Mouse (Mus musculus) gastrocnemius, postnatal 4 days (tissue): ENCODE data around the gene Ahsg. TPM values are rescaled to one million over a fixed set of nuclear protein-coding genes. Genes with fewer than 3 reads are reported as not detected.

ENCODE experiments used
- DNase-seq, 2 experiments: peaks; one replicate each; pipeline ENCODE4 v3.0.0; 2021 to 2022; ENCODE audit warnings: low spot score in 2 of 2, mixed read lengths in 2 of 2
- long read RNA-seq, 2 experiments: library from polyadenylated mRNA; stranded (forward); transcript quantifications; one replicate each; pipeline ENCODE4 v2.0.0; 2021
- total RNA-seq, 2 experiments: library from RNA; stranded (reverse); gene quantifications; 2 replicates each; pipeline ENCODE4 v1.2.3; 2021

The Ahsg gene
- total RNA-seq = 10 to 100 TPM in 1 of 2 experiments, 1 to 10 TPM in 1; 5.0 to 62.3 TPM
- long read RNA-seq, experiment 1, partial matches to known transcripts = 2 of 2 reads
- long read RNA-seq, experiment 1, other reads (novel, unspliced or antisense) = 0 of 2 reads
- long read RNA-seq, experiment 2 = 0 reads

DNA sequence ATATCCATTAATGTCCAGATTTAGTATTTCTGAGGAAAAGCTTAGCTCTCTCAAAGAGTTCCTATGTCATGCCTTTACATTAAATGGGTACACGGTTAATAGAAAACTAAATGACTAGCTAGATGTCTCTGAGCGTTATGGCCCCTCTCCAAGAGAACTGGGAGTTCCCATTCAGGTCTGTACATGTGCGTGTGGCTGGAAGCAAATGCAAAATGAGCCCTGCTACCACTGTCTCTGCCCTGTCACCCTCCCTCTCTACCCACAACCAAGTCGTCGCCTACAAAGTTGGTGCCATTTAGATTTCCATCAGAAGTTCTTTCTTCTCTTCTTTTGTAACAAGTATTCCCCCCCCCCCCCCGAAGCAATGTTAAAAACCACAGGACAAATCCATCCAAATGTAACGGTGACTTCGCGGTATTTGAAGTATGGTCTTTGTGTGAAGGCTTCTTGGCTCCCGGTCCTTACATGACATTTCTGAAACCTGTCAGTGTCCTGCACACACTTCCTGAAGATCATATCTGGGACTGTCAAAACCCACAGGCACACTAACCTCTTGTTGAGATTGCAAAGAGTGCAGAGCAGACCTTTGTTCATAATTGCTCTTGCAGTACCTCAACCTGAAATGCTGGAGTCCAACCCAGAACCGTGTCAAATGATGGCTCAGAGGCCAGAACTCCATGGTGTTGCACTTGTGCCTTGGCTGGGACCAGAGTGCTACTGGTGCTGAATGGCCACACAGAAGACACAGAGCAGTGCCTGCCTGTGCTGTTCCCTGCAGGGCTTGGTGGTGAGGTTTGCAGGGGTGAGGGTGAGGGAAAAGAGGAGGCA lies at the start of gene Ahsg:
Gene Ahsg, plus strand, starts transcription at position 595 of the 828 bp plus-strand sequence.
- DNase-seq = no peak

DNA sequence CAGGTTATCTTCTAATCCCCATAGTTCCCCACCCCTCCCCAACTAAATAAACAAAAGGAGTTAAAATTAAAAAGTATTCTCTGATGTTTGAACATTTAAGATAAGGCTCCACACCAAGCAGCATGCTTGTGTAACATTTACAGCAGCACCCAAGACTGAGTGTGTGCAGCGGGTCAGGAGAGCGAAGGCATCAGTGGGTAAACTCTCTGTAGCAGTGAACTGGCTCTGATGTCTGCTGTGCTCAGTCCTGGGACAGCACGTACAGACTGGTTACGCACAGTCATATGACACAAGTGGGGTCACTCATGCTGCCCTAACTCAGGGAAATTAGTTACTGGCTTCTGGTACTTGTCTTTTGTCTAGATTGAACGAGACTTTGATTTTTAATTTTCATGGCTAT lies 48.2 kb upstream of the Ahsg start:
- no peak for DNase-seq

- peak; percentile 55 to 81 for DNase-seq
These were observed 46.8 kb upstream of the Ahsg start for GRCm38 (mm10) chr16:22844061-22844801.

- no peak for DNase-seq
These were observed 46.2 kb upstream of the Ahsg start for GRCm38 (mm10) chr16:22844834-22845233.

DNA sequence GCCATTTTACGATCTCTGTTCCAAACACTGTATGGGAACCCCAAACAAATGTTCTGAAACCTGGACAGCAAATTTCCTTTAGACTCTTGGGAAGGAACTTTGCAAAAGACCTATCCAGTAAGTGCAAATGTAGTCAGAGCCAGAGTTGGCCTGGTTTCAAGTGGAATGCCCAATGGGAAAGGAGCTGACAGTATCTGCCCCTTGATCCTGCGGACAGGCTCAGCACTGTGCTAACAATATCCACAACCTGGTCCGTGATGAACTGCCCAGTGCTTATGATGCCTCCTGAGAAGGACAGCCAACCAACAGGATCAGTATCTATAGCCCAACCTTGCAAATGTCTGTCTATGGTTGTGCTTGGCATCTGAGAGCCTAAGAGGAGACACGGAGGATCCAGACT lies 45.6 kb upstream of the Ahsg start:
- no peak for DNase-seq

DNA sequence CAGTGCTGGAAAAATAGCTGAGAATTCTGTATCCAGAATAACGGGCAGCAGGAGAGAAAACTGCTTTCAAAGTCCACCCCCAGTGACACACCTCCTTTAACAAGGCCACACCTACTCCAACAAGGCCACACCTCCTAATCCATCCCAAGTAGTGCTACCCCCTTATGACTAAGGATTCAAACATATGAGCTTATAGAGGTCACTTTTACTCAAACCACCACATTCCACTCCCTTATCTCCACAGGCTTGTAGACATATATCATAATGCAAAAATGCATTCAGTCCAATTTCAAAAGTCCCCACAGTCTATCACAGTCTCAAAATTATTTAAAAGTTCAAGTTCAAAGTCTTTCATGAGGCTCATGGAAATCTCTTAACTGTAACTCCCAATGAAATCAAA lies 43.4 kb upstream of the Ahsg start:
- DNase-seq = no peak

DNA sequence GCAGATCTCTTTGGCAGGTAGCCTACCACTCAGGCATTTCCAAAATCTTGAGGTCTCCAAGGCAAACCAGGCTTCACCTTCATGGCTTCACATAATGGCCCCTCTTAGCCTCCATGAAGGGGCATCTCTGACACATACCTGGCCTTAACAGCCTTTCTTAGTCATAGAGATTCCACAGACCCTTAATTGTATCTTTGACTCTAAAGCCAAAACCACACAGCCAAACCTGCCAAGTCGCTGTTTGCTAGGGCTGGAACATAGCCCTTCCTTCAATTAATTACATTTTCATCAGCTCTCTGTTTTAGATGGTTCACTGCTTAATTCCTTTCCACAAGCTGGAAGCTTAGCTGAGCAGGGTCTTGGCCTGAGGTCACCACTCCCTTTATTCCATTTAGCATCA lies 42.7 kb upstream of the Ahsg start:
- DNase-seq = no peak

DNA sequence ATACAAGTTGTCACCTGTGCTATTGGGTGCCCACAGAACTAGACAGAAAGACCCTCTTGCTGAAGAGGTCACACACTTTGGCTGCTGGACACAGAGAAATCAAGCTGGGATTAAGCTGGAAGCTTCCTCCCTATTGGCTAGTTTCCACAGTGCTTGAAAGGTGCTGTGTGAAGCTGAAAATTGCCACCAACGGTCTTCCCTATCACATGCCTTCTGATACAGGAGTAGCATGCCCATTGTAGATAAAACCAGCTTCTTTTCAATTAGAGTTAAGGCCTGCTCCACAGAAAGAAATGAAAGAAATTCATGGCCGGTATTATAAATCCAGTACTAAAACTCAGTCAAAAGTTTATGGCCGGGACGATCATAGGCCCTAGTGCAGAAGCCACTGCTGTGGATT lies 38.4 kb upstream of the Ahsg start:
- DNase-seq = no peak

DNA sequence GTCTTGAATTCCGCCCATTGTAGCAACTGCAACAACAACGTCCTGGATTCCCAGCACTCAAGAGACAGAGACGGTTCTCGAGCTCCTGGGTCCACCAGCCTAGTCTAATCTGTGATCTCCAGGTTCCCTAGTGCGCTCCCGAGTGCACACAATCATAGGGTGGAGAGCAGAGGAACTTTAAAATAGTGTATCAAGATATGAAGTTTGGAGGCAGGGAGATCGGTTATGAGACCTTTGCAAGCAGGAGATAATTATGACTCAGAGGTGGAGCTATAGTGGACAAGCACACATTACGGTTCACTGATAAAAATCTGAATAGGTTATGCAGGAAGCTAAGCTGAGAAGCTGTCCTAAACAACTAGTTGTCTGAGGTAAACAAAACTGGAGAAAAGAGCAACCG lies 34.3 kb upstream of the Ahsg start:
- no peak for DNase-seq

GRCm38 (mm10) chr16:22857431-22858113 lies 33.5 kb upstream of the Ahsg start, which contains the start of the genes Tbccd1 and Dnajb11:
TSS of gene Tbccd1 (minus strand) at chr16:22857669.
TSS of gene Dnajb11 (plus strand) at chr16:22857845.
- peak; percentile 96 to 98 for DNase-seq

GRCm38 (mm10) chr16:22872397-22872796 lies 18.7 kb upstream of the Ahsg start:
- no peak for DNase-seq

GRCm38 (mm10) chr16:22873369-22873768 lies 17.7 kb upstream of the Ahsg start:
- DNase-seq = no peak

DNA sequence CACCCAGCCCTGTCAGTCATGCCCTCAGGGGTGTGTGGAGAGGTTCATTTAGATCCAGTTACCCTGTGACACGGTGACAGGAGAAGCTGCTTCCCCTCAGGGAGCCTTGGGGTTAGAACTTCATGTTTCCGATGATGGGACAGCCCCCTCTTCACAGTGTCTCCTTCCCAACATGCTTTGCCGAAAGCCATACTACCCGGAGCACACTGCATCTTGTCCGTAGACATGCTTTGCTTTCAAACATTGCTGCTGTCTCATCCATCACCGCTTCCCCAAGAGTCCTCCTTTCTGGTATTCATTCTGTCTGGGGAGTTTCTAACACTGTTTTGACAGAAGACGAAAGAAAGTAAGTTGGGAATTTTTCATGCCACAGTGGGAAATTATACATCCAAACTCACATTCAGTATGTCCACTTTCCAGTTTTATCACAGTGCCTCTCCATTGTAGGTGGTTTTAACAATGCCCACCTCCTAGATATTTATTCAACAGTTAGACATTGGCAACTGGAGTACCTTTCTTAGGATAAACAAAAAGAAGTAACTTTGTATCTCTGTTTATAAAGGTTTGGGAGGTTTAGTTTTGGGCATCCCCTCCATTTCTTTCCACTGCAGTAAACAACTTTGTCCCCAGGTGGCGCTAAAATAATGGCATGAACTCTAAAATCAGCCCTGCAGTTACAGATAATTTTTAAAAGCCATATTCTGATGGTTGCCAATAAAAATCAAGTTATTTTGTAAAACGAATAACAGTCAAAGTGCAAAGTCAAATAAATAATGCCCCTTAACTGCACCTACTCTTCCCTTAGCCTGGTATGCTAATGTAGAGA lies 14.6 kb upstream of the Ahsg start:
- peak in 1 of 2 experiments; percentile 26 for DNase-seq

DNA sequence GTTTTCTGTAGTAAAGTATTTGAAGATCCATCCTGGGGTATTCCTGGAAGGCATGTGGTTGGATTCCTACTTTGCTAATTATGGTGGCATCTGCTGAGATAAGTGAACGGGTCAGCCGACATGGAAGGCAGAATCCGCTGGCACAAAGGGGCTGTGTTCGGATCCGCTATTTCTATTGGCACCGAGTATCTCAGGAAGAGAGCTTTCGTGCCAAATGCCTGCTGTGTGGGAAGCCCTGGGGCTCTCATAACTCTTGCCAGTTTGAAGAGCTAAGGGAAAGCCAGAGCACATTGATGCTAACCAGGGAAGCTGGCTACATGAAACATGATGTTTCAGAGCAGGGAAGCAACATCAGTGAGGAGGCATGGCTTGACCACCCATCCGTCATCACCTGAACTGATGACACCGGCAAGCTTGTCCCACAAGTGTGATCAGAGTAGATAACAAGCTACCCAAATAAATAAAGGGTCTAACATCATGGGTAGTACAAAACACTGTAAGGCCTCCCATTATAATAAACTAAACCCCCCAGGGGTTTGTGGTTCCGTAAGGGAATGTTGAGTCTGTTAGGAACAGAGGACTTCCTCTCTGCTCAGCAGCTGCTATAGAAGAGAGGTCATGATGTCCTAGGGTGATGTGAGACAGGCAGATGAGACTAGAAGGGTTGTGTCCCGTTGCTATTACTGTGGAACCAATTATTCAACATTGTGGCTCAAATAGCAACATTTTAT lies 13.3 kb upstream of the Ahsg start:
- no peak for DNase-seq

GRCm38 (mm10) chr16:22878716-22879115 lies 12.4 kb upstream of the Ahsg start:
- no peak for DNase-seq

DNA sequence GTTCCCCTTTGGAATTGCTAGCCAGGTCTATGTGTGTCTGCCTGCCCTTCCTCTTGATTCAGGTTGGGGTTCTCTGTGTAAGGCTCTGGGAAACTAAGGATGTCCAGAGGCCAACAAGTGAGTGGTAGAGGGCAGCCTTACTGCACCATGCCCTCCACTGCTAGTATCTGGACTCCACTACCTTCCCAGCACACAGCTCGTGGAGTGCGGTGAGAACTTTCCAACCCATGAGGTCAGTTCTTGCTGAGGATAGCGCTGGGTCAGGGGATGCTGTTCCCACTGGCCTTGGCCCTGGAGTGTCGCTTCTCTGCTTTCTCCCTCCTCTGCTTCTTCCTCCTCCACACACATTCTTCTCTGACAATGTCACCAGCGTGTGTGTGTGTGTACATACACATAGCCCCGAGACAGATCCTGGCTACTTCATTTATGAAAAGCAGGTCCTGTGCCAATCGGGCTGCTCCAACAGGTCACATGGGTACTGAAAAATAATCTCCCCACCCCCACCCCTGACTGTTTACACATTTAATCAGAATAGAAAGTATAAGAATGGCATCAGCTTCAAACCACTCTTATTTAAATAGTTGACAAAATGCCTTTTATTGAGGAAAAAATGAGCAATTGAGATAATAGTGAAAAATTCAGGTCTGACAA lies 11.0 kb upstream of the Ahsg start:
- DNase-seq = no peak

DNA sequence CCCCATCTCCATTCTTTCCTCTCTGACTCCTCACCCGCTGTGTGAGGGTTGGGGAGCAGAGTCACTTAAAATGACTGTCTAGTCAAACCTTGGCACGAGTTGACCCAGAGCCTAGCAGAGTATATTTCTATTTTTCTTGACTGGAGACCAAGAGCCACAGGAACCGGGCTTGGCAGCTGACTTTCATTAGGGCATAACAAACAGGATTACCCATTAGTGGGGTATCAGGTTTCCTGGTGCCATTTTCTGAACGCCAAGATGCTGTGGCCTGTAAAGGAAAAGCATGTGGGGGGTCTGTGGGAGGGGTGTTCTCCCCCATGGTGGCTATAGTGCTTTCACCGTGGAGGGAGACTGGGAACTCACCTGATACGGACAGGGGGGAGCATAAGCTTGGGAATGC lies 10.2 kb upstream of the Ahsg start:
- DNase-seq = no peak

GRCm38 (mm10) chr16:22881487-22881886 lies 9.6 kb upstream of the Ahsg start:
- no peak for DNase-seq

GRCm38 (mm10) chr16:22883441-22883840 lies 7.6 kb upstream of the Ahsg start:
- no peak for DNase-seq
